Mouse (Mus musculus) left cerebral cortex, postnatal 10 days (tissue): Measurements from ENCODE around the gene Fbxo2. TPM values are rescaled to one million over a fixed set of nuclear protein-coding genes. Genes with fewer than 3 reads are reported as not detected.

Experiments used
- DNase-seq, 2 experiments: peaks; one replicate each; pipeline ENCODE4 v3.0.0; 2021 to 2022; ENCODE audit warnings: low spot score in 2 of 2, mixed read lengths in 1 of 2; ENCODE audit errors: extremely low spot score in 1 of 2
- intact Hi-C: fragments of 180-260 bp; cut with DNase I; formaldehyde crosslinking; loops from one replicate; pipeline ENCODE4 v1.15.1; 2025
- total RNA-seq, 2 experiments: library from RNA; stranded (reverse); gene quantifications; 2 replicates each; pipeline ENCODE4 v1.2.3; 2021

The Fbxo2 gene
- total RNA-seq, 2 experiments from 2014 or later = 26.8 to 33.0 TPM

DNA sequence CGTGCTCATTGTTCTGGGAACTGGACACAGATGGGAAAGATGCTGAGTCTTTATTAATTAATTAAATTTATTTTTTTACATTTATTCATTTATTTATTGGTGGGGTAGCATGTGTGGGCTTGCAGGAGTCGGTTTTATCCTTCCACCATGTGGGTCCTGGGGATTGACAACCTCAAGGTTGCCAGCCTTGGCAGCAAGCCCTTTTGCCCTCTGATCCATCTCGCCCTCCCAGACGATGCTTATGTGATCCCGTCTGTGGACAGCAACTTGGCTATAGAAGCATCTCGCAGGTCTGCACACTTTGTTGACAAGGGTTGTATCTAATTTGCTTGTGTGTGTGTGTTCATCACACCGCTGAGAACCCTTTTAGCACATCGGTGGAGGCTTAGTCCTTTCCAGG, 22.9 kb upstream of the Fbxo2 start:
- DNase-seq = no peak

DNA sequence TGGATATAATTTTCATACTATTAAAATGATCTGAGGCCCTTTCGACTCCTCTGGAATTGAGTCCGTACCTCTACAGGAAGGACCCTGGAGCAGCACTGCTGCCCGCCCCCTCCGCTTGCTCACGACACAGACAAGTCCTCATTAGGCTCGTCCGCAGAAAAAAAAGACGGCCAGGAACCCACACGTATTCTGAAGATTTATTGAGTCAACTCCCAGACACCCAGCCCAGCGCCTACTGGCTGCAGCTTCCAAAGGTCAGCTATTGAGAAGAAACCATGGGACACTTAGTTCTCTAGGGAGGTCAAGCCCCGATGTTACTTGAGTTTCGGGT, 20.7 kb upstream of the Fbxo2 start:
- intact Hi-C loops = no loop called here
- DNase-seq = no peak

More for the DNA sequence above, 22.9 kb upstream of the Fbxo2 start:
- intact Hi-C loops = no loop called here

DNA sequence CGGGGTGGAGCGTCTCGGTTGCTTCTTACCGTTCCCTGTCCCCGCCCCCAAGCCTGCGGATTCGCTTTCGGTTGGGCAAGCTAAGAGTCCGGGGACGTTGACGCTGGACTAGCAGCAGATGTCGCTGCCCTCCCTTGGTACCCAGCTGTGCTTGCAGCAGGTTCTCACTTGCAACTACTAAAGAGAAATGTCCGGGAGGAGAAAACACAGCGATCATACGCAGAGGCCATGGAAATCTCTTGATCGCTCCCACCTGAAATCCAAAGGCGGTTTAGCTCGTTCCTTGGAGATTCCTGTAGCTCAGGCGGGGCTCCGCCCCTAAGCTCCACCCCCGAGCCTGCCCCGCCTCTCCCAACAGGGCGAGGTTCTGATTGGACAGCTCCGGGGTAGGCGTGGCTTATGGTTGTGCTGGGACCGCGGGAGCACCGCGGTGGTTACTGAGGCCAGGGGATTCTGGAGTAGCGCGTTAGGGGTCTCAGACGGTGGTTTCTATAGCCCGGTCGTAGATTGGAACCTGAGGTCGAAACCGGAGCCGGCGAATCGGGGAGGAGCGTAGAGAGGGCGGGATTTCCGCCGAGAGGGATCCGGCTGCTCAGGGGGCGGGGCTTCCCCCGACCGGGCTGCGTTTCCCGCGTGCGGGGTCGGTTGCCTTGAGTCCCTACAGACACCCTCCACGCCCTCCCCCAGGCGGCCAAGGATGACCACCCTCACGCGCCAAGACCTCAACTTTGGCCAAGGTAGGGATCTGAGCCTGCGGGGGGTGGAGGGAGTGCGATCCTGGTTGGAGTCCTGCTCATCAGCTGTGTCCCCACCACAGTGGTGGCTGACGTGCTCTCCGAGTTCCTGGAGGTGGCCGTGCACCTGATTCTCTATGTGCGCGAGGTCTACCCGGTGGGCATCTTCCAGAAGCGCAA, 20.1 kb upstream of the Fbxo2 start:
- intact Hi-C loops = no loop called here
- DNase-seq = peak; percentile 86 to 95

DNA sequence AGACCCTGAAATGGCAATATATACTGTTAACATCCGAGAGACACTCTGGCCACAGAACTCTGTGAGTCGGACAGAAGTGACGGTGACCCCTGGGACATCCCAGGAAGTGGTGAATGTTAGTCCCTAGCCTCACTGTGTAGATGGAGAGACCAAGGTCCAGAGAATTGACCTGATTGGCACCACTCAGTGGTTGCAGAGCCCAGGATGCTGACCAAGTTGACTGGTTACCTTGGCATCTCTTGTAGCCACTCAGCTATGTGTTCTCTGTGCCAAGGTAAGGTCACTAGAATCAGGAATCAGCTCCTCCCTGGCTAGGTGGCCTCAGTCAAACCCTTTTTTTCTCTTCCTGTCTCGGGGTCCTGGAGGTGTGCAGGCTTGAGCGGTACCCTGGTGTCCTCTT, 16.7 kb upstream of the Fbxo2 start:
- DNase-seq = no peak
- intact Hi-C loops = no loop called here

DNA sequence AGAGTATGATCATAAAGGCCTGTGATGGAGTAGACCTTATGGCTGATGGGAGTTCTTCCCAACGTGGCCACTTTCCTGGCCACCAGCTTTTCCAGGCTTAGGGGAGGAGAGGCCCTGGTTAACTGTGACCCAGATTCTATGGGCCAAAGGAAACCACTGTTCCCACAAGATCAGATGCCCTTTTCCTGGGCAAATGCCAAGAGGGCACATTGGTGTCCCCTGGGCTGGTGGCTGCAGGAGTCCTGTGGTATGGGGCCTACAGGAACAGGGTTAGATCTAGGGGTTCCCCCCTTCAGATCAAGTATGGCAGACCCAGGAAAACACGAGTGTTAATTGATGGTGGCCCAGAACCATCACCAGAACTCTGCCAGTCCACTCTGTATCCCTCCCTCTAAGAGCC, 12.7 kb upstream of the Fbxo2 start:
- intact Hi-C loops = no loop called here
- no peak for DNase-seq

DNA sequence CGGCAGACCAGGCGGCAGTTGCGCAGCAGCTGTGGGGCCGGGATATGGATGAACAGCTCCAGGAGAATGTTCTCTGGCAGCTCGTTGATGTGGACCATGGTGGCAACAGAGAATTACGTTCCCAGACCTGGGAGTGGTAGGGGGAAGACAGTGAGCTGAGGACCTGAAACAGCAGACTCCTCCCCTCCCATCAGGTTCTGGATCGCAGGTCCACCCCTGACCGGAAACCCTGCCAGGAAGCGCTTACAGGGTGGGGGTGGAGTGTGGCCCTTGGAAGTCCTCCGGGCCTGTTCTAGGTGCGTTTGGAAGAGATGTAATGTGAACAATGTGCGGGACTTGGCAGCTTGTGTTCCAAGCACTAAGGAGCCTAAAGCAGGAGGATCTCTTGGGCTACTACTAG, 10.9 kb upstream of the Fbxo2 start:
- intact Hi-C loops = no loop called here

DNA sequence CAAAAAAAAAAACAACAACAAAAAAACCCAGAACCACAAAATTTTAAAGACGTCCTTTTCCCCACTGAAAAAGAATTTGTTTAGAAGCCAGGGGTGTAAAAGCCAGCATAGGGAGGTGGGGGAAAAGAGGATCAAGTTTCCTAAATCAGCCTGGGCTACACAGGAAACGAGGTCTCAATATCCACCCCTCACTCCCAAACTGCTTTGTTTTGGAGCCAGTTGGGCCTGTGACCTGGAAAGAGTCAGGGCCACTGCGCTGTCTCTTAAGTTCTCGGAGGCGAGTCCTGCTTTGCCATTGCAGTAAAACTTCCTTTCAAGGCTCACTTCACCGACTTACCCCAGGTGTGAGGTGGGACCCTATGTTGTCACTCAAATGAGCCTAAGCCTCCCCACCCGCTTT, 10.2 kb upstream of the Fbxo2 start:
- DNase-seq = no peak
- intact Hi-C loops = loop anchor here (5.0 kb wide), 1 partner anchor 33 kb away; no protein-coding TSS in a partner anchor

More for the DNA sequence above, 10.9 kb upstream of the Fbxo2 start:
- peak in 1 of 2 experiments; percentile 57 for DNase-seq

DNA sequence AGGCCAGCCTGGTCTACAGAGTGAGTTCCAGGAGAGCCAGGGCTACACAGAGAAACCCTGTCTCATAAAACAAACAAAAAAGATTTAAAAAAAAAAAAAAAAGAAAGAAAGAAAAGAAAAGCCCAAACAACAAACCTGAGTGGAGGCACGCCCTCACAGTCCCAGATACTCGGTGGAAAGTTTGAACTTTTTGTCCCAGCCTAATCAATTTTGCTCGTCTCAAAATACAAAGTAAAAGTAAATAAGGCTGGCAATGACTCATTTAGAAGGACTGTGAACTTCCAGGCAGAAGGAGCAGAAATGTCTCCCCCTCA, 9.5 kb upstream of the Fbxo2 start:
- intact Hi-C loops = loop anchor here (5.0 kb wide), 1 partner anchor 34 kb away; no protein-coding TSS in a partner anchor
- no peak for DNase-seq

DNA sequence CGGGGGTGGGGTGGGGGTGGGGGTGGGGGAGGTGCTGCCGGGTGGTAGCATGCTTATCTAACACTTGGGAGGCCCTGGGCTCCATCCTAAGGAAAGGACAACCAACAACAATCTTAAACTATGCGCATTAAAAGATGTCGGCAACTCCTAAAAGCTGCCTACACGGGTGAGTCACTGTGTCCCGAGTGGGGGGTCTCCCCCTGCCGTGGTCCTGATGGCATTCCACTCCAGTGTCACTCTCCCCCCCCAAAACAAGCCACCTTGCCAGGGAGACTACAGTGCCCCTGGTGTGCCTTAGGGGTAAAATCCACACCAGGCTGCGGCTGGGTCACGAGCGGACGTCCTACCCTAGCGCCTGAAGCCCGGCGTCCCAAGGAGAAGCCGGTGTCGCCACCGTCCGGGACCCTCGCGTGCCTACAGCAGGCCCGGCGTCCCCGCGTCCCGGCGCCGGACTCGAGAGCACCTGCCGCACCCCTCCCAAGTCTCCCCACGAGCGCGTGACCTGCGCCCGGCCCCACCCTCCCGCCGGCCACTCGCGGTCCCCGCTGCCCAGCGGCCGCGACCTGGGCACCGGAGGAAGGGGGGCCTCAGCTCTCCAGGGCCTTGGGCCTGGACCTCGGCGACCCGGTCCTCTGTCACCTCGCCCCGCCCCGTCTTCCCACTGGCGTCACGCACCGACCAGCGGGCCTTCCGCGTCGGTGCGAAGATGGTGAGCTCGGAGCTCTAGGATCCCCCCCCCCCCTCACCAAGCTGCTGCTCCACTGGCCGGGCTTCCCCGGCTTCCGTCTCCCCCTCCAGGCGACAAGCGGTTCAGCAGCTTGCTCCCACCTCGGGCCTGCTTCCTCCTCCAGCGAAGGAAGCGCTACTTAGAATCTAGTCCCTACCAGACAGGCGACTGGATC, 8.9 kb upstream of the Fbxo2 start, which contains the start of gene Fbxo6:
Fbxo6 (minus strand) TSS at position 874 of the 902 bp plus-strand sequence.
- intact Hi-C loops = loop anchor here (5.0 kb wide), 1 partner anchor 34 kb away; no protein-coding TSS in a partner anchor
- peak; percentile 84 to 94 for DNase-seq

DNA sequence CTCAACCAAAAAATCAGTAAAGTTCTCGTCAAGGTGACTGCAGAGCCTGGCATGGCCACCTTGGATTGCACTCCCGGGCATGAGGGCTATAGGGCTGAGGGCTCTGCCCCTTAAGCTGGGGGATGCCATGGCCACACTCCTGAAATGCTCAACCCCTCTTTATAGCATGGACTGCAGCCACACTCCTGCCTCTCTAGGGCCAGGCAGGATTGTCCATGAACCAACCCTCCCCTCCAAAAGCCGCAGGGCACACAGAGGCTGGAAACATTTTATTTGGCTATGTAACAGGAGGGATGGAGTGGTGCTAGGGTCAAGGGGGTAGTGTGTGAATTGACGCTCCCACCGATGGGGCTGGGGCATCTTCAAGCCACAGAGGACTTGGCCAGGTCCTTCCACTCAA, 7.9 kb upstream of the Fbxo2 start:
- no peak for DNase-seq
- intact Hi-C loops = loop anchor here (5.0 kb wide), 1 partner anchor 35 kb away; no protein-coding TSS in a partner anchor

DNA sequence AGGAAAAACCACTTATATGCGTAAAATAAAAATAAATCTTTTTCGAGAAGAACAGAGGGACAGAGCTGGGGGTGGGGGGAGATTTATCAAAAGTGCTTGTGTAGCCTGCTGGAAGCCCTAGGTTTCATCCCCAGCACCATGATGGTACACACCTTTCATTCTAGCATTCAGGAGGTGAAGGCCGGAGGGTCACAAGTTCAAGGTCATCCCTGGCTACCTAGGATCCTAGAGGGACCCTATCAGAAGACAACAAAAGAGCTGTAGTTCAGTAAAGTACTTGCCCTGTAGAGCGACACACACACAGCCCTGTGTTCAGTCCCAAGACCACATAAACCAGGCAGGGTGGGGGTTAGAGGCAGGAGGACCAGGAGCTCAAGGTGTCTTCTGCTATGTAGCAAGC, 6.4 kb upstream of the Fbxo2 start:
- no peak for DNase-seq
- intact Hi-C loops = loop anchor here (5.0 kb wide), 1 partner anchor 37 kb away; no protein-coding TSS in a partner anchor

DNA sequence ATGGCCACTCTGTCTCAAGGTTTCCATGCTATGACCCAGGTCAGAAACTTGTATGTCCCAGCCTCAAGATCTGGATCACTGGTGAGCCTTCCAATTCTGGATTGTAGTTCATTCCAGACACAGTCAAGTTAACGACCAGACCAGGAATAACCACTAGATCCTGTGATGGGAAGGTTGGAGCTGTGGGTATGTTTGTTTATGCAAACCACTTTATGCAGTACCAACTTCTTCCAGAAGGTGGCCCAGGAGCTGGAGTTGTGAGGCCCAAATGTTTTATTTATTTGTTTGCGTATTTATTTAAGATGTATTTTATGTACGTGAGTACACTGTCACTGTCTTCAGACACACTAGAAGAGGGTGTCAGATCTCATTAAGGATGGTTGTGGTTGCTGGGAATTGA, 5.4 kb upstream of the Fbxo2 start:
- DNase-seq = no peak
- intact Hi-C loops = loop anchor here (5.0 kb wide), 1 partner anchor 38 kb away; no protein-coding TSS in a partner anchor

DNA sequence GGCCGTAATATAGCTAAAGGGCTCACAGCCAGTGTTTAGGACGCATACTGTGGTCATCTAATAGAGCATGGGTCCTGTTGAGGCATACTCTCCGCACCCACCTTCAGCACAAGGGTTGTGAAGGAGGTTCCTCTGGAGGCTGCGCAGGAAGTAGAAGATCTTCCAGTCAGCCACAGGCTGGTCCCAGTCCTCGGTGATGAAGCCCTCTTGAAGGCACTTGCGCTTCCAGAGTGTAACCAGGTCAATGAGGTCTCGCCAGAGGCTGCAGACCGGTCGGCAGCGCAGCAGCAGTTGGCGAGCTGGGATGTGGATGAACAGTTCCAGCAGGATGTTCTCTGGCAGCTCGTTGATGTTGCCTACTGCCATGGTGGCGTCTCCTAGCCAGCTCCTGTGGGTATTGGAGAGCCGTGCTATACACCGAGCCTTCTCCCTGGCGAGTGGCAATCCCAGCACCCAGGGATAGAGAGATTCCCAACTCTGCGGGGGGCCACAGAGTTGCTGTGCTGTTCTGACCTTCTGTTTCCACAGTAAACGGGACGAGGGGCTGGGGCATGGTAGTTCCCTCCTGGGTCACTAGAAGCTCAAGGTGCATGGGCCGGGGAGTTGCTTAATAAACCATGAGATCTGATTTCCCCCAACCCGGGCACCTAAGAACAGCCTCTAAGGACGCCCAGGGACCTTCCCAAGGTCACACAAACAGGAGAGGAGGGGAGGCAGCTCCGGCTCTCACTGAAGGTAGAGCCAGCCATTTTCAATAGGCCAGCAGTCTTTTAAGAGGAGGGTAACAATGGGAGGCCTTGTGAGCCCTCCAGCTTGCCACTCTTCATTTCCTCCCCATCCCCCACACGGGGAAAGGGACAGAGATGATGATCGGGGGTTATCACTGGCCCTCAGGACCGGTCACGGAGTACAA, 1.7 kb upstream of the Fbxo2 start:
- intact Hi-C loops = no loop called here
- peak in 1 of 2 experiments; percentile 66 for DNase-seq

DNA sequence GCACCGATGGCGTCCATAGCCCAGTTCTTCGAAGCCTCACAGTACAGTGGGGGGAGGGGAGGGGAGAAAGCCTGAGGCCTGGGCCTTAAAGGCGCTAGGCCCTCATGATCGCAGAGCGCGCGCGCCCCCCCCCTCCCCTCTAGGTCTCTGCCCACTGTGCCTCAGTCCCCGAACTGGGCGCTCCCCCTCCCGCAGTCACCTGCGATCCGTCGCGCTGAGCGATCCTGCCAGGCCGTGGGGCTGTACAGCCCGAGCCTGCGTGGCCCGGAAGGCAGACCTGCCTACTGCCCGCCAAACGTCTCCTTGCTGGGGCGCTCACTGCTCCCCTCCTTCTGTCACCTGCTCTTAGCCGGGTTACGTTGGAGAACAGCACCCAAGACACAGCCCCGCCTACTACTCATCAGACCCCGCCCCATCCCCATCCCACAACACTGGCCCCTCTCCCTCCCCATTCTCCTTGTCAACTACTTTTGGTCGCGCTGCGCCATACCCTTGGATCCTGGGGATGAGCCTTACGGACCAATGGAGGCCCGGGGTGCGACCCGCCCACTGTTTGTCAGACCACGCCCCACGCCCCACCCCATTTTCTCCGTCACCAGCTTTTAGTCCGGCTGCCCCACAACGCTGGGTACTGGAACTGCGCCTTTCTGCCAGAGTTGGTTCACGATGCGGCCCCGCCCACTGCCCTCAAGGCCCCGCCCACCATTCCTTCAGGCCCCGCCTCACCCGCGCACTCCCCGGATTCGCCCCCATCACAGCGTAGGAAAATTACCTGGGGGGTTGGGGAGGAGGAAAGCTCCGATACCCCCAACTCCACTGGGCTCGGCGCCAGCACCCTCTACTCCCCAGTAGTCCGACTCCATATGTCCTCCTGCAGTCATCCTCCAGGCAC, 631 bp upstream of the Fbxo2 start:
- intact Hi-C loops = no loop called here
- peak; percentile 95 to 97 for DNase-seq

DNA sequence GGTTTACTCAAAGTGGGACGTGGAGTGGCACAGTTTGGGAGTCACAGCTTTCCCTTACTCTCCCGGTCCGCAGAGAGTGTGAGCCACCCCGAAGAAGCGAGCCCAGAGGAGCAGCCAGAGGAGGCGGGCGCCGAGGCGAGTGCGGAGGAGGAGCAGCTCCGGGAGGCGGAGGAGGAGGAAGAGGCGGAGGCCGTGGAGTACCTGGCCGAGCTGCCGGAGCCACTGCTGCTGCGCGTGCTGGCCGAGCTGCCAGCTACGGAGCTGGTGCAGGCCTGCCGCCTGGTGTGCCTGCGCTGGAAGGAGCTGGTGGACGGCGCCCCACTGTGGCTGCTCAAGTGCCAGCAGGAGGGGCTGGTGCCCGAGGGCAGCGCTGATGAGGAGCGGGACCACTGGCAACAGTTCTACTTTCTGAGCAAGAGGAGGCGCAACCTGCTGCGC, 3.6 kb downstream of the Fbxo2 start:
- intact Hi-C loops = no loop called here

DNA sequence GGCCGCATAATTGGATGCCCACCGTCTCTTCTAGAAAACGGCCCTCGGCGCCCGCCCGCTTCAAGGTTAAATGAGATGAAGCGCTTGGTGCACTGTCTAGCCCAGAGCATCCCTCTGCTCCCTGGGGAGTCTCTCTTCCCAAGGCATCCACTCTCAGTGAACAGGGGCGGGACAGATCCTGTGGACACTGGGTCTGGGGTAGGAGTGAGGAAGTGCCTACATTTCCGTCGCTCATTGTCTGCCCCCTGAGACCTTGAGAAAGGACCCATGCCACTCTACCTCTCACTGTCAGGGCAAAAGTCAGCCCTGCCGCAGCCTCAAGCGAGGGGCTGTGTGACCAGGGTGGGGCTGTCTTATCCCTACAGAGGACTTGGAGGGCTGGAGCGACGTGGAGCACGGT, 4.0 kb downstream of the Fbxo2 start:
- intact Hi-C loops = no loop called here
- DNase-seq = no peak

More for the DNA sequence above, 3.6 kb downstream of the Fbxo2 start:
- DNase-seq = peak; percentile 66 to 88

DNA sequence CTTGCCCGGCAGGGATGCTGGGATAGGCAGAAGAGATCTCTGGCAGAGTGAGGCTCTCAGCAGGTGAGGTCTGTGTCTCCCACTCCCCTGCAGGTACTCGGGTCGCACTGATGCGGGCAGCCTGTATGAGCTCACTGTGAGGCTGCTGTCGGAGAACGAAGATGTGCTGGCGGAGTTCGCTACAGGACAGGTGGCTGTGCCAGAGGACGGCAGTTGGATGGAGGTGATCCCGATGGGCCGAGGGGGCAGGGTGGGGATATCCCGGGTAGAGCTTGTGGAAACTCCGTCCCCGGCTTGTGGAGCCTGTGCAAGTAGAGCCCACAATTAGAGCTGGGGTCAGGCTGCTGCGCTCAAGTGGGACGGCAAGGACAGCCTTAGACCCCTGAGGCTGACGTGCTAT, 5.1 kb downstream of the Fbxo2 start:
- DNase-seq = peak in 1 of 2 experiments; percentile 51

More for the DNA sequence above, 5.1 kb downstream of the Fbxo2 start:
- intact Hi-C loops = no loop called here
